Mouse (Mus musculus): ENCODE data around the gene Unc93b1. TPM values are rescaled to one million over a fixed set of nuclear protein-coding genes. Genes with fewer than 3 reads are reported as not detected.

Gene Unc93b1
- polyA plus RNA-seq, 1 experiment from 2014 or later, result 12.7 TPM

DNA sequence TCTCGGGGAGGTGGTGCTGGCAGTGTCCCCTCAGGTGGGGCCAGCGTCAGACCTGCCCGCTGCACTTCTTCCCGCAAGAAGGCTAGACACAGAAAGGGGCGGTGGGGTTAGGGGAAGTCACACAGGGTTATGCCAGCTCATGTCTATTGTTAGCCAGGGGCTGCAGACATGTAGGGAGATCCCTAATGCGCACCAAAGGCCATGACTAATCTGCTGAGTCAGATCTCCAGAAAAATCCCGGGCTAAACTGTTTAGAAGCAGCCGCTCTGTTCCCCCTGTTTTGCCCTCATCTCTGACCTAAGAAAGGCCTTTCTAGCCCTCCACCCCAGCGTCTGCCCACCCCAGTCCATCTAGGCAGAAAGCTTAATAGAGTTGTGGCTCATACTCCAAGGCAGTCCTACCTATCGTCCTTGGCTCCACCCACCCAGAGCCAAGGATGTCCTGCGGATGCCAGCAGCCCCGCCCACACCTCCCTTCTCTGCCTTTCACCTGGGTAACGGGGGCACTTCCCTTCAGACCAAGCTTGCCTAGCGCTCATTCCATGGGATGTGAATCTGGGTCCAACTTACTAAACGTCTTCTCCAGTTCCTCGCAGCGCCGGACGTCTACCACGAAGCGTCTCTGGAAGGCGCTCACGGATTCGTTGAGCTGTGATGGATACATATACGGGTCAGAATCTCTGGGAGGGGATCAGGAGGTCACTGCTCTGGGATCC is 31.2 kb upstream of the Unc93b1 start:
- ATAC-seq (ENCODE audit: insufficient number of reproducible peaks, insufficient read depth, low FRiP score, low TSS enrichment), result no peak
- WGBS, result 64% methylated on average over 25 of the region's 25 CpGs
- H3K4me3 ChIP-seq, result no peak overlapping the region
- H3K27ac ChIP-seq, result no peak overlapping the region
- H3K27me3 ChIP-seq, result no peaks in the 10 kb centered on the region
- no peaks in the 10 kb centered on the region for H3K9me3 ChIP-seq
- H3K4me2 ChIP-seq (replicated peaks), result peak overlapping the region; percentile 11; the same call in 1 of the 2 replicates
- H3K4me1 ChIP-seq, result peaks cover 38% of the 10 kb centered on the region
- peaks cover 43% of the 10 kb centered on the region for H3K36me3 ChIP-seq
- H3K9ac ChIP-seq, result no peak overlapping the region

DNA sequence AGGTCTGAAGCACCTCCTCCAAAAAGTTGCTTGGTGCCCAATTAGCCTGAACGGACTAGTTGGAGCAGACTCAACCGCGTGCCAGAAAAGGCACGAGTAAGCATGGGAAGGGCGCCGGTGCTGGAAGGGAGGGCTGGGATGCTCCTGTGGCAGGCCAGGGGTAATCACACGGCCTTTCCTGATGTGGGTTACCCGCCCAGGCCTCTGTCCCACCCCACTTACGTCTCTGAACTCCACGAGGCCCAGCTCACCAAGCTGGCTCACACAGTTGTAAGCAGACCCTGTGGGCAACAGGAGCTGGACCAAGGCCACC is 30.7 kb upstream of the Unc93b1 start:
- 57% methylated on average over 10 of the region's 10 CpGs for WGBS
- Histone ChIP-seq H3K4me3 (no peak overlapping the region), H3K4me1 (peaks cover 38% of the 10 kb centered on the region), H3K27ac (no peak overlapping the region), H3K9ac (no peak overlapping the region), H3K36me3 (peaks cover 44% of the 10 kb centered on the region), H3K9me3 (no peaks in the 10 kb centered on the region), H3K27me3 (no peaks in the 10 kb centered on the region), H3K4me2 (replicated peaks) (peak overlapping the region; percentile 60)
- ATAC-seq (ENCODE audit: insufficient number of reproducible peaks, insufficient read depth, low FRiP score, low TSS enrichment), result no peak

- Histone ChIP-seq H3K4me2 (replicated peaks) (peak overlapping the region; percentile 60), H3K4me3 (peak overlapping the region; percentile 56), H3K27ac (peak overlapping the region; percentile 77), H3K4me1 (peaks cover 38% of the 10 kb centered on the region), H3K36me3 (peaks cover 48% of the 10 kb centered on the region), H3K9ac (peak overlapping the region; percentile 31), H3K27me3 (no peaks in the 10 kb centered on the region), H3K9me3 (no peaks in the 10 kb centered on the region)
- WGBS, result 16% methylated on average over 6 of the region's 6 CpGs
- ATAC-seq (ENCODE audit: insufficient number of reproducible peaks, insufficient read depth, low FRiP score, low TSS enrichment), result no peak
Measured at GRCm38 (mm10) chr19:3905261-3905969, 29.6 kb upstream of the Unc93b1 start.

GRCm38 (mm10) chr19:3906326-3906725 is 28.7 kb upstream of the Unc93b1 start:
- peak overlapping the region; percentile 60 for H3K4me2 ChIP-seq (replicated peaks)
- H3K36me3 ChIP-seq, result peaks cover 49% of the 10 kb centered on the region
- ATAC-seq (ENCODE audit: insufficient number of reproducible peaks, insufficient read depth, low FRiP score, low TSS enrichment), result no peak
- no peaks in the 10 kb centered on the region for H3K27me3 ChIP-seq
- peak overlapping the region; percentile 77 for H3K27ac ChIP-seq
- H3K9me3 ChIP-seq, result no peaks in the 10 kb centered on the region
- WGBS, result 32% methylated on average over 10 of the region's 10 CpGs
- H3K4me3 ChIP-seq, result peak overlapping the region; percentile 56
- H3K4me1 ChIP-seq, result peaks cover 38% of the 10 kb centered on the region
- H3K9ac ChIP-seq, result peak overlapping the region; percentile 61

- Histone ChIP-seq H3K9ac (peak within 1 kb of the TSS; percentile 61), H3K9me3 (no peaks in the 10 kb centered on the region), H3K4me2 (replicated peaks) (peak within 1 kb of the TSS; percentile 60), H3K4me1 (peaks cover 45% of the 10 kb centered on the region), H3K4me3 (peak within 1 kb of the TSS; percentile 56), H3K27ac (peak within 1 kb of the TSS; percentile 77), H3K27me3 (no peaks in the 10 kb centered on the region), H3K36me3 (peaks cover 43% of the 10 kb centered on the region)
- 5% methylated on average over 36 of the region's 36 CpGs for WGBS
- ATAC-seq (ENCODE audit: insufficient number of reproducible peaks, insufficient read depth, low FRiP score, low TSS enrichment), result peak; percentile 60
Measured at GRCm38 (mm10) chr19:3906795-3907786, 27.9 kb upstream of the Unc93b1 start, which contains the start of gene Tcirg1. Gene Tcirg1 (minus strand): TSS chr19:3907133.

DNA sequence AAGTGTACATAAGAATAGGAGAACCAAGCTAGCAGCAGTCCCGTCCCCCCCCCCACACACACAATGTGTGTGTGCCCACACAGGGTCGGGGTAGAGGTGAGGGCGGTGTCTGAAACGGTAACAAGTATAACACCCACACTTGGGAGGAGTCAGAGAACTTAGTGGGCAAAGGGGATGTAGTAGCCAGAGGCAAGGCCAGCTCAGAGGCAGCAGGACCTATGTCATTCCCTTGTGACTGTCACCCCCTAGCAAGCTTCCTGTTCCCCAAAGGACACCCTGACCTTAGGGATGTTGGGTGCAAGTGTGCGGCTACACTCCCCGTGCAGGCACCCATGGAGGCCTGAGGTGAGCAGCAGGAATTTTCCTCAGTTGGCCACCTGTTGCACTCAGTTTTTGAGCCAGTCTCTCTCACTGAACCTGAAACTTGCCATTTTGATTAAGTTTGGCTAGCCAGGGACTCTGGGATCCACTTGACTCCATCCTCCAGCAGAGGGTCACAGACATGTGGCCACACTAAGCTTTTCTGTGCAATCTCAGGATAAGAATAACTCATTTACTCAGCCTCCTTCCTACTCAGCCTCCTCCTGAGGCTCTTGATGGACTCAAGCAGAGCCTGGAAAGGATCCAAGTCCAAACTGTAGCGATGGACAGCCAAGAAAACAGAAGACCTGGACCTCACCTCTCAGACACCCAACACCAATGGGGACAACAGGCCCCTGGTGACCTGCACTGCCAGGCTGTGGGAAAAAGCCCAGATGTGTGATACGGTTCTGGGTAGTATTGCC is 26.9 kb upstream of the Unc93b1 start:
- Histone ChIP-seq H3K9me3 (no peaks in the 10 kb centered on the region), H3K4me2 (replicated peaks) (peak overlapping the region; percentile 60), H3K4me3 (peak overlapping the region; percentile 56; the same call in 1 of the 2 replicates), H3K9ac (no peak overlapping the region), H3K4me1 (peaks cover 47% of the 10 kb centered on the region), H3K36me3 (peaks cover 33% of the 10 kb centered on the region), H3K27me3 (no peaks in the 10 kb centered on the region), H3K27ac (no peak overlapping the region)
- no peak for ATAC-seq (ENCODE audit: insufficient number of reproducible peaks, insufficient read depth, low FRiP score, low TSS enrichment)
- 75% methylated on average over 8 of the region's 8 CpGs for WGBS

- ATAC-seq (ENCODE audit: insufficient number of reproducible peaks, insufficient read depth, low FRiP score, low TSS enrichment), result no peak
- no peak overlapping the region for H3K27ac ChIP-seq
- peaks cover 42% of the 10 kb centered on the region for H3K4me1 ChIP-seq
- H3K36me3 ChIP-seq, result peaks cover 27% of the 10 kb centered on the region
- H3K4me3 ChIP-seq, result no peak overlapping the region
- H3K27me3 ChIP-seq, result no peaks in the 10 kb centered on the region
- H3K4me2 ChIP-seq (replicated peaks), result no peak overlapping the region
- H3K9ac ChIP-seq, result no peak overlapping the region
- WGBS, result 71% methylated on average over 5 of the region's 5 CpGs
- H3K9me3 ChIP-seq, result no peaks in the 10 kb centered on the region
Measured at GRCm38 (mm10) chr19:3910206-3910605, 24.8 kb upstream of the Unc93b1 start.

GRCm38 (mm10) chr19:3912337-3913204 is 22.4 kb upstream of the Unc93b1 start, which contains the start of gene Ndufs8:
Gene Ndufs8 (minus strand): TSS chr19:3912774.
- Histone ChIP-seq H3K36me3 (peaks cover 27% of the 10 kb centered on the region), H3K4me1 (peaks cover 23% of the 10 kb centered on the region), H3K9me3 (no peaks in the 10 kb centered on the region), H3K4me2 (replicated peaks) (peak within 1 kb of the TSS; percentile 72), H3K27ac (peak within 1 kb of the TSS; percentile 75), H3K4me3 (peak within 1 kb of the TSS; percentile 61), H3K27me3 (no peaks in the 10 kb centered on the region), H3K9ac (peak within 1 kb of the TSS; percentile 64)
- under 1% methylated on average over 43 of the region's 43 CpGs for WGBS
- peak; percentile 93 for ATAC-seq (ENCODE audit: insufficient number of reproducible peaks, insufficient read depth, low FRiP score, low TSS enrichment)

- peaks cover 17% of the 10 kb centered on the region for H3K4me1 ChIP-seq
- H3K4me2 ChIP-seq (replicated peaks), result peak overlapping the region; percentile 68
- 84% methylated on average over 8 of the region's 8 CpGs for WGBS
- peak overlapping the region; percentile 61 for H3K4me3 ChIP-seq
- H3K36me3 ChIP-seq, result peaks cover 20% of the 10 kb centered on the region
- H3K9ac ChIP-seq, result peak overlapping the region; percentile 54
- no peaks in the 10 kb centered on the region for H3K9me3 ChIP-seq
- no peaks in the 10 kb centered on the region for H3K27me3 ChIP-seq
- no peak for ATAC-seq (ENCODE audit: insufficient number of reproducible peaks, insufficient read depth, low FRiP score, low TSS enrichment)
- peak overlapping the region; percentile 66; the same call in 1 of the 2 replicates for H3K27ac ChIP-seq
Measured at GRCm38 (mm10) chr19:3913692-3914091, 21.3 kb upstream of the Unc93b1 start.

GRCm38 (mm10) chr19:3914535-3914934 is 20.5 kb upstream of the Unc93b1 start:
- H3K27ac ChIP-seq, result no peak overlapping the region
- peaks cover 11% of the 10 kb centered on the region for H3K36me3 ChIP-seq
- H3K4me2 ChIP-seq (replicated peaks), result no peak overlapping the region
- WGBS, result 96% methylated on average over 5 of the region's 5 CpGs
- no peak overlapping the region for H3K4me3 ChIP-seq
- no peaks in the 10 kb centered on the region for H3K9me3 ChIP-seq
- peaks cover 17% of the 10 kb centered on the region for H3K4me1 ChIP-seq
- H3K27me3 ChIP-seq, result no peaks in the 10 kb centered on the region
- no peak for ATAC-seq (ENCODE audit: insufficient number of reproducible peaks, insufficient read depth, low FRiP score, low TSS enrichment)
- H3K9ac ChIP-seq, result no peak overlapping the region
